Mouse (Mus musculus) G1E (cell line): ENCODE data around the gene Mgat4b.

Experiments
- CTCF ChIP-seq: IDR thresholded peaks from 2 replicates; pipeline ENCODE4 v1.5.1; 2012; ENCODE audit warnings: low read depth, low read length, inconsistent platforms, mixed read lengths
- GATA1 ChIP-seq: IDR thresholded peaks from 2 replicates; pipeline ENCODE4 v1.6.1; 2012; ENCODE audit warnings: borderline replicate concordance, low read length, inconsistent platforms, mixed read lengths

DNA sequence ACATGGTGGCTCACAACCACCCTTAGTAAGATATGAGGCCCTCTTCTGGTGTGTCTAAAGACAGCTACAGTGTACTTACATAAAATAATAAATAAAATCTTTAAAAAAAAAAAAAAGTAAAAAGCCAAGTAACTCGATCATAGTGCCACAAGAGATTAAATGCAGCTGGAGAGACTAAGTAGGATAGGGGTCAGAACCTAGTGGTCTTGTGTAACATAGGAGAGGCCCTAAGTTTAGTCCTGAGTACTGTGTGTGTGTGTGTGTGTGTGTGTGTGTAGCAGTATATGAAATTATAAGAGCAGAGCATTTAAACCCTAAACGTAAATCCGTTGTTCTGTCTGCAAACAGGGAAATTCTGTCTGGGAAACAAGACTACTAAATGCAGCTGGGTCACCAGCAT lies 18.4 kb upstream of the Mgat4b start:
- TF ChIP-seq CTCF: no peak
- TF ChIP-seq GATA1: no peak
